Mouse (Mus musculus) kidney, adult 2 months (tissue): ENCODE data around the gene Ctns.

Experiments
- CTCF ChIP-seq: fragments of 200-500 bp; conservative IDR thresholded peaks from 2 replicates; pipeline ENCODE4 v1.5.1; 2011; ENCODE audit warnings: low read depth, mild to moderate bottlenecking, control low read depth, low read length, moderate library complexity, mixed read lengths; ENCODE audit not compliant: insufficient read depth, insufficient read length
- POLR2A ChIP-seq: fragments of 200-500 bp; IDR thresholded peaks from one replicate; pipeline ENCODE4 v1.6.1; 2011; ENCODE audit warnings: low read depth, low read length, control low read depth

GRCm38 (mm10) chr11:73176608-73177508 is 22.0 kb downstream of the Ctns start, which contains the start of the genes Emc6 and Tax1bp3:
- TF ChIP-seq CTCF, result no peak
- TF ChIP-seq POLR2A, result peak; percentile 71
